Mouse (Mus musculus) limb, embryonic 11.5 days (tissue): ENCODE measurements around the gene Noa1. TPM values are rescaled to one million over a fixed set of nuclear protein-coding genes. Genes with fewer than 3 reads are reported as not detected.

Experiments
- microRNA-seq: library from miRNA; unstranded; fragments of <30 nt; microRNA quantifications from one replicate; pipeline ENCODE4, GENCODE M21; 2016
- polyA plus RNA-seq: library from polyadenylated mRNA; unstranded; fragments of >200 nt; fragmentation: Nextera tagmentation; extraction: Ambion mirVana; gene quantifications from 2 replicates; pipeline ENCODE4 v1.2.1, GENCODE M21; 2014

Gene Noa1
- polyA plus RNA-seq, 1 experiment from 2014 or later, result 35.2 TPM

Small RNA genes within 50 kb of the gene (microRNA-seq; reads per million reads assigned to microRNA genes)
- not detected for gene Mir5098

Other genes with a start within 250 kb of the Noa1 start
- gene Hopx, start 195.0 kb downstream of the Noa1 start, polyA plus RNA-seq, result 0.13 and 0.34 TPM in 2 replicates
- 0.33 and 1.8 TPM in 2 replicates for gene Spink2, start 98.6 kb downstream of the Noa1 start, polyA plus RNA-seq
- 58.0 and 59.1 TPM in 2 replicates for gene Rest, start 44.6 kb downstream of the Noa1 start, polyA plus RNA-seq
- 95.7 and 102 TPM in 2 replicates for gene Polr2b, start 63 bp upstream of the Noa1 start, polyA plus RNA-seq
- gene Igfbp7, start 98.0 kb upstream of the Noa1 start, polyA plus RNA-seq, result 1.9 and 2.6 TPM in 2 replicates